Mouse (Mus musculus) liver, embryonic 11.5 days (tissue): ENCODE results near the gene Ripk4. TPM values are rescaled to one million over a fixed set of nuclear protein-coding genes. Genes with fewer than 3 reads are reported as not detected.

Experiments
- ATAC-seq: fragments of 200-750 bp; cut with Nextera tagmentation; replicated peaks from 2 replicates; pipeline ENCODE4 v1.8.0; 2017; ENCODE audit warnings: moderate number of reproducible peaks, mild to moderate bottlenecking, moderate TSS enrichment, moderate library complexity; ENCODE audit not compliant: low FRiP score
- DNase-seq: peaks from one replicate; pipeline ENCODE4 v3.0.0-alpha.2; 2017; ENCODE audit warnings: low spot score
- H3K27ac ChIP-seq: fragments of 300-500 bp; sonication (generic); 2 replicates; pipeline ENCODE4 v1.5.1; 2014; ENCODE audit warnings: mild to moderate bottlenecking, low read depth, low read length, control low read depth
- H3K27me3 ChIP-seq: fragments of 300-500 bp; sonication (generic); replicated peaks from 2 replicates; pipeline ENCODE4 v1.6.1; 2014; ENCODE audit warnings: low read length, mixed read lengths; ENCODE audit not compliant: control insufficient read depth, insufficient read depth
- H3K36me3 ChIP-seq: fragments of 300-500 bp; sonication (generic); 2 replicates; pipeline ENCODE4 v1.6.1; 2014; ENCODE audit warnings: mild to moderate bottlenecking, low read length, moderate library complexity, mixed read lengths; ENCODE audit not compliant: control insufficient read depth, insufficient read depth
- H3K4me1 ChIP-seq: fragments of 300-500 bp; sonication (generic); replicated peaks from 2 replicates; pipeline ENCODE4 v1.6.1; 2014; ENCODE audit warnings: low read length, mixed read lengths; ENCODE audit not compliant: control insufficient read depth, insufficient read depth
- H3K4me2 ChIP-seq: fragments of 300-500 bp; sonication (generic); 2 replicates; pipeline ENCODE4 v1.6.1; 2014; ENCODE audit warnings: mild to moderate bottlenecking, control low read depth, moderate library complexity
- H3K4me3 ChIP-seq: fragments of 300-500 bp; sonication (generic); 2 replicates; pipeline ENCODE4 v1.5.1; 2014; ENCODE audit warnings: low read depth, low read length, control low read depth
- H3K9ac ChIP-seq: fragments of 300-500 bp; sonication (generic); 2 replicates; pipeline ENCODE4 v1.6.1; 2014; ENCODE audit warnings: low read depth, low read length, control low read depth
- H3K9me3 ChIP-seq: fragments of 300-500 bp; sonication (generic); 2 replicates; pipeline ENCODE4 v1.6.1; 2016; ENCODE audit warnings: low read length, inconsistent platforms, mixed read lengths; ENCODE audit not compliant: control insufficient read depth
- WGBS: fragments of 180-500 bp; shearing (Covaris S2); extraction: QIAGEN DNeasy Blood & Tissue Kit; methylation state at CpG from one replicate; pipeline ENCODE4 v1.1.7; 2014; 5-methylcytosine and 5-hydroxymethylcytosine counted together
- polyA plus RNA-seq: library from polyadenylated mRNA; unstranded; fragments of >200 nt; fragmentation: Nextera tagmentation; extraction: Ambion mirVana; gene quantifications from 2 replicates; pipeline ENCODE4 v1.2.1, GENCODE M21; 2014

Ripk4 gene
- polyA plus RNA-seq, 1 experiment from 2014 or later, result 3.2 TPM

DNA sequence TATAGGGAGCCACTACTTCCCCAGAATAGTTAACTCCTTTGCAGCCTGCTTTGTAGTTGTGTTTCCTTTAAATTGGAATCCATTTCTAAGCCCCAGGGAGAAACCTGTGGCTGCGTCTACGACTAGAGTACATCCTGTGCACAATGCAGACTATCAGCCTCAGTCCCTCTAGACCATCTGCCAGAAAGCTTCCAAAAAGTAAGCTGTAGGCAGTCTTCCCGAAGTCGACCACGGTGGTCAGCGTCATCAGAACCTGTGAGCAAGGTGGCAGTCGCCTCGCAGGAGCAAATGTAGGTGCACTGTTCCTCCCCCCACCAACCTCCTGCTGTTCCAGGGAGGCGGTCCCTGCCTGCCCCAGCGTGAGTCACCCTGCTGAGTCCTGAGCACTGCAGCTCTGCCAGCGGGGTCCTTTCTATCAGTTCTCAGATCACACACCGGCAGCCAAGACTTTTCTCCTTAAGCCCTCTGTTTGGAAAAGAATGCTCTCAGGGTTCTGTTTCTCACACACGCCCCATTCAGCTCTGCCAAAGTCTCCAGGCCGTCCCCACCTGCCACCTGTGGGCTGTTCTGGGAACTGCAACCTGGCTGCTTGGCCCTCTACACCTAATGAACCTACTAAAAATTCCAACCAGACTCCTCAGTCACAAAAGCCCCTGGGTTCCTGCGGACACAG lies 14.9 kb upstream of the Ripk4 start:
- WGBS, result 50% methylated on average over 15 of the region's 15 CpGs
- Histone ChIP-seq H3K36me3 (no peaks in the 10 kb centered on the region), H3K4me1 (no peaks in the 10 kb centered on the region), H3K4me3 (no peak overlapping the region), H3K4me2 (0 out of 2 replicates have a peak overlapping the region, but pooled peaks have one; percentile 5), H3K9ac (no peak overlapping the region), H3K27ac (no peak overlapping the region), H3K27me3 (no peaks in the 10 kb centered on the region), H3K9me3 (no peaks in the 10 kb centered on the region)
- ATAC-seq (0 out of 2 replicates have a peak, but pooled peaks have one; percentile 36), DNase-seq (peak; percentile 65)

DNA sequence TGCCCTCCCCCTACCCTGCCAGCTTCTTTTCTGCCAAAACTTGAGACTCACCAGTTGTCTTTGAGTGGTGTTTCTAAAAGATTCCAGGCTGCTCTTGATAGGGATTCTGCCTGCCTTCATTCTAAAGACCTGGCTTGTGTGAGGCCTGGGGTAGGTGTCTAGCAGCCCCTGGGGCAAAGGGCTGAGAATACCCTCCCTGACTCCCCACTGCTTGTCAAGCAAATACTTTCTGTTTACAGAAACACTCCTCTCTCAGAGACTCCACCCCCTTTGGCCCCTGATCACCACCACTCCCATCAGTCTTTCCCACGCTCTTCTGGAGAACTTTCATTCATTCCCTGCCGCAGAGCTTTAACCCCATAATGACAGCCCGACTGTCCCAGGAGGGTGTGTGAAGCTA lies 2.9 kb upstream of the Ripk4 start:
- Histone ChIP-seq H3K9ac (no peak overlapping the region), H3K27ac (no peak overlapping the region), H3K4me3 (no peak overlapping the region), H3K4me1 (peaks cover 7% of the 10 kb centered on the region), H3K4me2 (no peak overlapping the region), H3K9me3 (no peaks in the 10 kb centered on the region), H3K36me3 (no peaks in the 10 kb centered on the region), H3K27me3 (peaks cover 54% of the 10 kb centered on the region)
- DNase-seq, result no peak
- peak; percentile 37 for ATAC-seq
- WGBS, result 22% methylated on average over 3 of the region's 3 CpGs

DNA sequence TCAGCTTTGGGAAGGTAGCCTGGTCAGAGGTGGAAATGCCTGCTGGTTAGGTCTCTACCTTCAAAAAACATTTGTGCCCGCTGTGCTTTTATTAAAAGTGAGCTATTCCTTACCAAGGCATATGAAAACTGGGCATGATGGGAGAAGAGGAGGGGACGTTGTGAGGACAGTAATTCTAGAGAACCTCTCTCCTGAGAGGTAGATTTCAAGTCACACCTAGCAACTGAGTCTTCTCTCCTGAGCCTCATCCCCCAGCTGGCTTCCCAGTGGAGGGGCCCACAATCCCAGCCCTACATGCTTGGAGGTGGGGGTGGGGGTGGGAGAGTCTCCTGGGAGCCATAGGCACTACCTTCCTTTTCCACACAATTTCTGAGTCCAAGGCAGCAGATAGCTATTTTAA lies 1.0 kb upstream of the Ripk4 start:
- Histone ChIP-seq H3K36me3 (no peaks in the 10 kb centered on the region), H3K27me3 (peaks cover 55% of the 10 kb centered on the region), H3K9me3 (no peaks in the 10 kb centered on the region), H3K9ac (no peak overlapping the region), H3K4me2 (no peak overlapping the region), H3K27ac (no peak overlapping the region), H3K4me1 (peaks cover 7% of the 10 kb centered on the region), H3K4me3 (no peak overlapping the region)
- 52% methylated on average over 2 of the region's 2 CpGs for WGBS
- ATAC-seq (no peak), DNase-seq (no peak)

DNA sequence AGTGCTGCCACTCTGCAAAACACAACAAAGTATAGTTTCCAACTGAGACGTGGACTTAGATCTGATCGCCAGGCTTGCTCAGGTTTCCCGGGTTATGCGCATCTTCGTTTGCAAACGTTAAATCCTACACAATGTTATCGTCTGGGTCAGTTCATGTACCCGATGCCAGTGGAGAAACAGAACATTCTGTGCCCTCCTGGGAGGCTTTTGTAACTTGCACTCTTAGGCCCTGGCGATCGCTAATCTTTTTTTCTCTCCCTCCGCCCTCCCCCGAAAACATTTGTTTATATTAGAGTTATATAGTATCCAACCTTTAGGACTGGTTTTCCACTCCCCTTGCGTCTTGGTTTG lies 378 bp upstream of the Ripk4 start:
- DNase-seq (no peak), ATAC-seq (no peak)
- Histone ChIP-seq H3K4me1 (peaks cover 7% of the 10 kb centered on the region), H3K4me2 (peak overlapping the region; percentile 68), H3K27me3 (peaks cover 55% of the 10 kb centered on the region), H3K4me3 (peak overlapping the region; percentile 54), H3K27ac (no peak overlapping the region), H3K9me3 (no peaks in the 10 kb centered on the region), H3K9ac (no peak overlapping the region), H3K36me3 (no peaks in the 10 kb centered on the region)
- WGBS, result 9% methylated on average over 13 of the region's 13 CpGs

DNA sequence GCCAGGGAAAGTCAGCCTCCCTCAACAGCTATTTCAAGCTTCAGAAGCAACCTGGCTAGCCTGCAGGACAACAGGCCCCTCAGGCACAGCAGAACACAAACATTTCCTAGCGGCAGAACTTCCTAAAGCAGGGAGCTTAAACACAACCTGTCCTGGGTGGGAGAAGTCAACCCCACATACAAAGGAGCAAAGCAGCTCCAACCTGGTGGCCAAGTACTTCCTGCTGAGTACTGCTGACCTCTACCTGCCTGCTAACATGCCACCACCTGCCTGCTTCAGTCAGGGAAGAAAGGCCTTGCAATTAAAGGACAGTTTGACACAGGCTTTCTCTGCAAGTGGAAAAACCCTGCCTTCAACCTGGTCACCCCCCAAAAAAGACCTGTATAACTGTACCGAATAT lies 1.8 kb downstream of the Ripk4 start:
- DNase-seq (no peak), ATAC-seq (no peak)
- Histone ChIP-seq H3K27ac (no peak overlapping the region), H3K4me2 (peak overlapping the region; percentile 68; the same call in 1 of the 2 replicates), H3K36me3 (no peaks in the 10 kb centered on the region), H3K4me3 (no peak overlapping the region), H3K9me3 (no peaks in the 10 kb centered on the region), H3K27me3 (peaks cover 53% of the 10 kb centered on the region), H3K9ac (no peak overlapping the region), H3K4me1 (peaks cover 5% of the 10 kb centered on the region)
- WGBS, result 66% methylated on average over 2 of the region's 2 CpGs

DNA sequence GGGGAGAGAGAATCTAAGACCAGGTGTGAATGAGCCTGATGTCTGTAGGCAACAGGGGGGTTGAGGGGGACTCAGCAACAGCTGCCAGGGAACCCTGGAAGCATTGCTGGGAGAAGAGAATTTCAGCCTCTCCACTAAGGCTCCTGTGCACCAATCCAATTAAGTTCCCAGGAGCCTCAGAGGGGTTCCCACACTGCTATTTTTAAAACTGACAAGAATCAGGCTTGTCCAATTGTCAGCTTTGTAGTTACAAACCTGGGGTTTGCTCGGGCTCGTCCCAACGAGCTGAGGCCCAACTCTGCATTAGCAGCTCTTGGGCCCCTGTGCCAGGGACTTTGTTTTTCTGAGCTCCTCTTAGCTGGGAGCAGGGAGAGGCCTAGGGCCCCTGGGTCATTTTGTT lies 3.9 kb downstream of the Ripk4 start:
- H3K36me3 ChIP-seq, result no peaks in the 10 kb centered on the region
- ATAC-seq (no peak), DNase-seq (no peak)
- no peak overlapping the region for H3K4me3 ChIP-seq
- peaks cover 33% of the 10 kb centered on the region for H3K27me3 ChIP-seq
- no peaks in the 10 kb centered on the region for H3K9me3 ChIP-seq
- no peak overlapping the region for H3K27ac ChIP-seq
- 53% methylated on average over 3 of the region's 3 CpGs for WGBS
- H3K4me2 ChIP-seq, result no peak overlapping the region
- H3K9ac ChIP-seq, result no peak overlapping the region
- H3K4me1 ChIP-seq, result peaks cover 5% of the 10 kb centered on the region; the same call in 1 of the 2 replicates

DNA sequence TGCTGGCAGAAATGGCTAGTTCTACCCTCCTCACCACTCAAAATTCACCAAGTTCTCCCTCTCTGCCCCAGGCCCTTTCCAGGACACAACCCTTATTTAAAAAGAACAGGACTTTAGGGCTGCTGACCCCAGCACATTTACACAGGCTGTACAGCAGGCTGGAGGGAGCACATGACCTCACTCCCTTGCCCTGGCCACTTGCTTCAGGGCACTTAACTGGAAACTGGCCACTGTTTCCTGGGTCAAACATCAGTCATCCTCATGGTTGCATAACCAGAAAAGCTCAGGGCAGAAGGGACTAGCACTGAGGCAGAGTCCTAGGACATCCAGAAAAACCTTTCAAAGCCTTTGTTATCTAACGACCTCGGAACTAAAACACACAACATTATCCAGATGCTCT lies 5.3 kb downstream of the Ripk4 start:
- Histone ChIP-seq H3K27me3 (peaks cover 19% of the 10 kb centered on the region), H3K27ac (no peak overlapping the region), H3K36me3 (no peaks in the 10 kb centered on the region; the same call in 1 of the 2 replicates), H3K9me3 (no peaks in the 10 kb centered on the region), H3K4me2 (no peak overlapping the region), H3K4me3 (no peak overlapping the region), H3K4me1 (0 out of 2 replicates have a peak, but pooled peaks cover 1% of the 10 kb centered on the region), H3K9ac (no peak overlapping the region)
- ATAC-seq (peak; percentile 56; the same call in 1 of the 2 replicates), DNase-seq (no peak)
- WGBS, result 50% methylated on average over 2 of the region's 2 CpGs

DNA sequence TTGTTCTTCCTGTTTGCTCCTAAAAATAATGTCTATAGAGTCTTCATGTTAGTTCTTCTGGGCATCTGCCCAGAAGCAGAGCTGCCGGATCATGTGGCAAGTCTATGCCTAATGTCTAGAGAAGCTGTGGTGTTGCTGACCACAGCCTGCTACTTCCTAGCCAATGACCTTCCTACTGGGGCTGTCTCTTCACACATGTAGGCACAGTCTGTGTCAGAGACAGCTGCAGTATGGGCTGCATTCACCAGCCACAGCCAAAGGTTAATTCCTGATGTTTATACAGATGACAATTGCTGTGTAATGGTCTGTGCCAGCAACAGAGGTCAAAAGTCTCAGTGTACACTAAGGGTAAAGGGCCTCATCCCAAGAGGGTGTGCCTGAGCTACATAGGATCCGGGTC lies 7.1 kb downstream of the Ripk4 start:
- no peaks in the 10 kb centered on the region; the same call in 1 of the 2 replicates for H3K36me3 ChIP-seq
- WGBS, result 60% methylated on average over 2 of the region's 2 CpGs
- DNase-seq (no peak), ATAC-seq (no peak)
- H3K4me2 ChIP-seq, result no peak overlapping the region
- no peak overlapping the region for H3K9ac ChIP-seq
- no peak overlapping the region for H3K4me3 ChIP-seq
- peaks cover under 1% of the 10 kb centered on the region for H3K27me3 ChIP-seq
- 0 out of 2 replicates have a peak, but pooled peaks cover 2% of the 10 kb centered on the region for H3K4me1 ChIP-seq
- no peak overlapping the region for H3K27ac ChIP-seq
- no peaks in the 10 kb centered on the region for H3K9me3 ChIP-seq

DNA sequence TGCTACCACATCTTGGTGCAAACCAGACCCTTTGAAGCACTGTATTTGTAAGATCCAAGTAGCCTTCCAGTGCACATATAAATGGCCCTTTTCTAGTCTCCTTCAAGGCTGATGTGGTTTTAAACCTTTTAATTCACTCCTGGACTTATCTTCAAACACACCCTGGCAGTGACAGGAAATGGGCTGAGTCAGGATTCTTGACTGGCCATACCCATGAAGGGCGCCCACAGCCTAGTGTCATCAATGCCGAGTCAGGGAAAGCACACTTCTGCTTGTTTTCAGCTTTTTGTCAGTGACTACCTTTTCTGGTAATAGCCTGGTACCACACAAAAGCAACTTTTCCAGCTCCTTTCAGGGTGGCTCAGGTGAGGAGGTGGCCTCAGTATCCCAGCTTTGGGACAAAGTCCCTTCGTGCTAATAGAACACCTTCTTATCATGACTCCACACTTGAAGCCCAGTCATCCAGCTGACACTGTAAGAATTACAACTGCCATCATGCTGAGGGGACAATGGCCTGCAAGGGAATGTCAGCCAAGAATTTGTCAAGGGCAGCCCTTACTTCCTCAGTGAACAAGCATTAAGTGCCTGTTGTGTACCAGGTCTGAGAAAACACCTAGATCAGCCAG lies 11.2 kb downstream of the Ripk4 start:
- ATAC-seq (no peak), DNase-seq (no peak)
- WGBS, result 43% methylated on average over 3 of the region's 3 CpGs
- Histone ChIP-seq H3K9ac (no peak overlapping the region), H3K4me2 (no peak overlapping the region), H3K4me1 (0 out of 2 replicates have a peak, but pooled peaks cover 2% of the 10 kb centered on the region), H3K4me3 (no peak overlapping the region), H3K27ac (no peak overlapping the region), H3K9me3 (no peaks in the 10 kb centered on the region), H3K27me3 (no peaks in the 10 kb centered on the region), H3K36me3 (no peaks in the 10 kb centered on the region; the same call in 1 of the 2 replicates)
